Mouse (Mus musculus) G1E (cell line): ENCODE measurements at regions not wholly inside any gene's neighbourhood (a gene's known extent, or its start where the extent isn't known, plus 50 kb on each side); places are given as distances from the start of the nearest gene placed in this dataset.

Source experiments
- CTCF ChIP-seq: IDR thresholded peaks from 2 replicates; pipeline ENCODE4 v1.5.1; 2012; ENCODE audit warnings: low read depth, low read length, inconsistent platforms, mixed read lengths
- GATA1 ChIP-seq: IDR thresholded peaks from 2 replicates; pipeline ENCODE4 v1.6.1; 2012; ENCODE audit warnings: borderline replicate concordance, low read length, inconsistent platforms, mixed read lengths
- GATA2 ChIP-seq: IDR thresholded peaks from 2 replicates; pipeline ENCODE4 v1.6.1; 2012; ENCODE audit warnings: low read depth, low read length, inconsistent platforms, borderline replicate concordance
- POLR2AphosphoS5 ChIP-seq: IDR thresholded peaks from 2 replicates; pipeline ENCODE4 v1.6.1; 2012; ENCODE audit warnings: low read depth, low read length, inconsistent platforms; ENCODE audit not compliant: insufficient replicate concordance
- TAL1 ChIP-seq: conservative IDR thresholded peaks from 2 replicates; pipeline ENCODE4 v1.6.1; 2012; ENCODE audit warnings: low read depth, low read length, inconsistent platforms, mixed read lengths

- no peak for TF ChIP-seq CTCF
- no peak for TF ChIP-seq GATA1
- no peak for TF ChIP-seq POLR2AphosphoS5
- no peak for TF ChIP-seq TAL1
- no peak for TF ChIP-seq GATA2
Measured at GRCm38 (mm10) chr1:137591295-137591694, 584.2 kb downstream of the Ptprc start.
